8 mouse cellular contexts compared by ENCODE assay signal in the genomic region with DNA sequence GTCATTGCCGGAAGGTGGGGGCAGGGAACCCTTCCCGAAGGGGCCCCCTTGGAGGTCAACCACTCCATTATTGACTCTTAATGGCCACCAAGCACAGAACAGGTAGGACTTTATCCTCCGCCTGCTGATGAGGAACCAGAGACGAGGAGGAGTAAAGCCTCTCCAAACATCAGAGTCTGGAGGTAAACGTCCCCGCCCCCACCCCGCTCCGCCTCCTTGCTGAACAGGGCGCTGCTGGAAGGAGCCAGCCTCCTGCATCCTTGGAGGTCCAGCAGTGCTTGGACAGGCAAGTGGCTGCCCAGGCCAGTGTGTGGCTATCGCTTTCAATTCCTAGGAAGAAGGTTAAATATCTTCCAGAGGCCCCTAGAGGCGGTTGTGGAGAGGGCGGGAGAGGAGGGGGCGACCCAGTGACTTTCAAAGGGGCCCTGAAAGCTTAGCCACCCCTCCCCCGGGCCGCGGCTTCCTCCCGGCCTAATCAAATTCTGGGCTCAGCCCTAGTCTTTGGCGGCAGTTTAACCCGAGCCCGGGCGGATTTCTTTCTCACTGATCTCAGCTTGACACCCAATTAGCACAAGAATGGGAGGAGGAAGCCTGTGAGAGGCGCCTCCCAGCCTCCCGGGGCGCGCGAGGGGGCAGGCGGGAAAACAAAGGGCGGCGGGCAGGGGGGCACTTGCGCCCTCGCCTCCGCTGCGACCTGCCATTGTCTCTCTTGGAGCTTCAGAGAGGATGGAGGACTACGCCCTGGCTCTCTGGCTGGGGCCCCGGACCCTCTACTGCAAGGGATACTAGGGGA. TPM values are rescaled to one million over a fixed set of nuclear protein-coding genes. Genes with fewer than 3 reads are reported as not detected.
DNase-seq lines count a peak whose midpoint lies in the region; ATAC-seq and TF ChIP-seq lines count a peak whose summit lies in the region.

Gene Urm1, plus strand, starts transcription at position 51 of the 793 bp plus-strand sequence.

- peak within 1 kb of the TSS; percentile 67 for H3ac ChIP-seq in C2C12 (ENCODE audit: control insufficient read depth, insufficient read length, low read depth)

- peak within 1 kb of the TSS; percentile 93 for H3K27ac ChIP-seq in embryonic facial prominence, embryonic 14.5 days (replicated peaks; ENCODE audit: low read depth, low read length)
- H3K27ac ChIP-seq in midbrain, postnatal 0 days (ENCODE audit: low read depth, low read length), result peak within 1 kb of the TSS; percentile 91

- no peak for TF ChIP-seq CTCF in C2C12 (IDR thresholded peaks at IDR 0.05; ENCODE audit: control insufficient read depth, insufficient read depth, insufficient read length)
- TF ChIP-seq CTCF in midbrain, postnatal 0 days (IDR thresholded peaks at IDR 0.05), result peak; percentile 34

- no peaks in the 10 kb centered on the region for H3K27me3 ChIP-seq in C2C12 (ENCODE audit: control insufficient read depth, insufficient read depth, insufficient read length)
- H3K27me3 ChIP-seq in embryonic facial prominence, embryonic 14.5 days (replicated peaks; ENCODE audit: control insufficient read depth, insufficient read depth, low read length), result no peaks in the 10 kb centered on the region
- H3K27me3 ChIP-seq in midbrain, postnatal 0 days (ENCODE audit: insufficient read depth, low read length), result no peaks in the 10 kb centered on the region

- H3K4me1 ChIP-seq in embryonic facial prominence, embryonic 14.5 days (ENCODE audit: control insufficient read depth, insufficient read depth, low read length), result peaks cover 5% of the 10 kb centered on the region; the same call in 1 of the 2 replicates
- peaks cover 12% of the 10 kb centered on the region; the same call in 1 of the 2 replicates for H3K4me1 ChIP-seq in midbrain, postnatal 0 days (ENCODE audit: insufficient read depth, low read length)

- H3K4me3 ChIP-seq in C2C12 (ENCODE audit: insufficient read depth, poor library complexity, severe bottlenecking), result no peak within 1 kb of the TSS
- peak within 1 kb of the TSS; percentile 44 for H3K4me3 ChIP-seq in embryonic facial prominence, embryonic 14.5 days (ENCODE audit: low read depth, low read length)
- peak within 1 kb of the TSS; percentile 44 for H3K4me3 ChIP-seq in midbrain, postnatal 0 days (ENCODE audit: low read depth, low read length)

- H3K9me3 ChIP-seq in embryonic facial prominence, embryonic 14.5 days (ENCODE audit: control insufficient read depth, low read length), result no peaks in the 10 kb centered on the region
- no peaks in the 10 kb centered on the region for H3K9me3 ChIP-seq in midbrain, postnatal 0 days (ENCODE audit: low read length)

- no peaks in the 10 kb centered on the region for H3K79me3 ChIP-seq in C2C12 (ENCODE audit: low read depth)

- H3K9ac ChIP-seq in embryonic facial prominence, embryonic 14.5 days (ENCODE audit: low read depth, low read length), result peak within 1 kb of the TSS; percentile 78
- H3K9ac ChIP-seq in midbrain, postnatal 0 days (replicated peaks; ENCODE audit: low read length, poor library complexity, severe bottlenecking), result peak within 1 kb of the TSS; percentile 71

- 3% methylated on average over 27 of the region's 35 CpGs for WGBS in embryonic facial prominence, embryonic 14.5 days
- WGBS in midbrain, postnatal 0 days, result under 1% methylated on average over 34 of the region's 35 CpGs

- H3K36me3 ChIP-seq in C2C12 (ENCODE audit: control insufficient read depth, insufficient read depth), result no peaks in the 10 kb centered on the region
- peaks cover 16% of the 10 kb centered on the region; the same call in 1 of the 2 replicates for H3K36me3 ChIP-seq in embryonic facial prominence, embryonic 14.5 days (ENCODE audit: control insufficient read depth, insufficient read depth, low read length)
- peaks cover 18% of the 10 kb centered on the region for H3K36me3 ChIP-seq in midbrain, postnatal 0 days (ENCODE audit: insufficient read depth, low read length)

- H3K79me2 ChIP-seq in C2C12 (ENCODE audit: control insufficient read depth, insufficient read depth), result no peaks in the 10 kb centered on the region

- ATAC-seq in embryonic facial prominence, embryonic 14.5 days (ENCODE audit: low read depth), result peak; percentile 84
- ATAC-seq in midbrain, postnatal 0 days (ENCODE audit: low FRiP score), result peak; percentile 79

- DNase-seq in adrenal gland, postnatal 4 days (ENCODE audit: low spot score in 2 of 2), result peak in 1 of 2 experiments; percentile 52
- DNase-seq in embryonic facial prominence, embryonic 14.5 days (ENCODE audit: low spot score), result peak; percentile 93
- peak; percentile 65 for DNase-seq in heart, adult 8-10 months (ENCODE audit: low spot score)
- peak; percentile 41 to 47 for DNase-seq in kidney, adult 8-10 months
- DNase-seq in liver, result peak; percentile 73
- peak; percentile 89 for DNase-seq in midbrain, postnatal 0 days (ENCODE audit: low spot score)
- DNase-seq in spleen, postnatal 4 days (ENCODE audit: low spot score in 2 of 2), result peak; percentile 59 to 79

- peak within 1 kb of the TSS; percentile 90 for H3K4me2 ChIP-seq in embryonic facial prominence, embryonic 14.5 days (ENCODE audit: low read depth, low read length)
- peak within 1 kb of the TSS; percentile 77 for H3K4me2 ChIP-seq in midbrain, postnatal 0 days (ENCODE audit: low read depth, low read length, poor library complexity, severe bottlenecking)

TF ChIP-seq in C2C12, 6 proteins besides CTCF, POLR2A, EP300 and RAD21:
- TF ChIP-seq FOSL1 (IDR thresholded peaks at IDR 0.05; ENCODE audit: insufficient read depth, low read length, poor library complexity, severe bottlenecking) (no peak), MYOD1 (IDR thresholded peaks at IDR 0.05; ENCODE audit: control insufficient read depth, insufficient read length, low read depth) (no peak)
TF ChIP-seq in C2C12: peak in this region for 0.

RNA-seq across cellular contexts. Expression of gene Urm1, which starts in this region (rescaled TPM):
- 67.1 TPM for polyA plus RNA-seq in C2C12 (2012; fragmentation: generic; extraction: Trizol)
- 10 to 100 TPM; 49.5 to 55.6 TPM for total RNA-seq in adrenal gland, postnatal 4 days (2021)
- polyA plus RNA-seq in embryonic facial prominence, embryonic 14.5 days (2014; fragmentation: Nextera tagmentation; extraction: Ambion mirVana), result 20.3 and 21.6 TPM in 2 replicates
- total RNA-seq in heart, adult 8-10 months (2022), result 10 to 100 TPM; 33.2 to 37.6 (median 37.1) TPM
- total RNA-seq in midbrain, postnatal 0 days (2014; rRNA removed), result 66.9 and 73.5 TPM in 2 replicates
- 30.7 and 32.6 TPM in 2 replicates for polyA plus RNA-seq in midbrain, postnatal 0 days (2015; fragmentation: Nextera tagmentation; extraction: Ambion mirVana)
